Mouse (Mus musculus) naive thymus-derived CD4-positive, alpha-beta T cell, adult 5 months (primary cell): Measurements from ENCODE around the gene Gm44973. TPM values are rescaled to one million over a fixed set of nuclear protein-coding genes. Genes with fewer than 3 reads are reported as not detected.

ENCODE experiments used
- polyA plus RNA-seq: library from polyadenylated mRNA; unstranded; fragments of 100-300 nt; shearing (Covaris generic); gene quantifications from one replicate; pipeline ENCODE4 v1.2.1, GENCODE M21; 2017

Gene Gm44973
- 5.0 TPM for polyA plus RNA-seq

GRCm38 (mm10) chr7:5015118-5016001 is at the start of gene Gm44973:
TSS of gene Gm44973 (plus strand) at chr7:5015496.

GRCm38 (mm10) chr7:4971068-4971467 is 44.2 kb upstream of the Gm44973 start, which contains the start of gene Sbk3:
TSS of gene Sbk3 (minus strand) at chr7:4971168.

GRCm38 (mm10) chr7:4996003-4996895 is 19.0 kb upstream of the Gm44973 start, which contains the start of gene Zfp579:
TSS of gene Zfp579 (minus strand) at chr7:4996158.

GRCm38 (mm10) chr7:5014251-5015117 is 812 bp upstream of the Gm44973 start, which contains the start of the genes Zfp524 and Fiz1:
TSS of gene Zfp524 (plus strand) at chr7:5014415.
TSS of gene Fiz1 (minus strand) at chr7:5014697.

GRCm38 (mm10) chr7:5020000-5020681 is 4.8 kb downstream of the Gm44973 start, which contains the start of the genes Zfp865 and Ccdc106:
TSS of gene Zfp865 (plus strand) at chr7:5020376.
TSS of gene Ccdc106 (plus strand) at chr7:5020553.

DNA sequence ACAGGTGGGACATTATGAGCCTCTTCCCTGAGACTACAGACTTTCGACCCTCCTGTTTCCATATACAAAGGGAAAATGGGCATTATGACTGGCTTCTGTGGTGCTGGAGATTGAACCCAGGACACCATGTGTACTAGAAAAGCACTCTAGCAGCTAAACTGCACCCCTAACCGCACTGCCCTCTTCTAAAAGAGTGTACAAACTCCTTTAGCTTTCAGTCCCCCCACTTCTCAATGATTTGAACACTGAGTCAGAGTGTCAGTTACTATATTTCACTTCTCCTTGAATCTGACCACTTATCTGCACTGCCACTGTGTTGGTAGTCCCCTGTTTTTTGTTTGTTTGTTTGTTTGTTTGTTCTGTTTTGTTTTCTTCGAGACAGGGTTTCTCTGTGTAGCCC is 18.5 kb downstream of the Gm44973 start, which contains the start of gene 4632433K11Rik:
TSS of gene 4632433K11Rik (plus strand) at position 301 of the 400 bp plus-strand sequence.

DNA sequence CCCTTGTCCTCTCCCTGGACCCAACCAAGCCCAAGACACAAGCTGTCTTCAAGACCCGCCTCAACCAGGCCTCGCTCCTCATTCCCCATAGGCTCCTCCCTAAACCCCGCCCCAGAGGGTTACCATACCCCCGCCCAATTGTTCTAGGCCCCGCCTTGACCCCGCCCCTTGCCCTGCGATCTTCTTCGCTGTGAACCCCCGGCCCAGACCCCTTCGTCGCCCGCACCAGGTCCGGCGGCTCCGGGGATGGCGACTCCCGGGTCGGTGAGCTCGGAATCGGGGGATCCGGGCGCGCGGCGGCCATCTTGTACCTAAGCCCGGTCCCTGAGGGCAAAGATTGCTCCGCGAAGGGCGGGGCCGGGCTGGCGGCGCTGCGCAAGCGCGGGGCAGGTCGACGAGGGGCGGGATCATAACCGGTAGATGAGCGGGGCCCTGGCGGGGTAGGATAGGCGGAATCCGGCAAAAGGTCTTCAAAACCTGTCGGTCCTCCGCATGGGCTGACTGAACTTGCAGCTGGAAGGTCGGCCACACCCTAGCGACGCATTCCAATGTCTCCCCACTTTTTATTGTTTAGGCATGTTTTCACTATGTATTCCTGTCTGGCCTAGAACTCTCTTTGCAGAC is 22.9 kb downstream of the Gm44973 start, which contains the start of gene Zfp784:
TSS of gene Zfp784 (minus strand) at position 338 of the 624 bp plus-strand sequence.

GRCm38 (mm10) chr7:5051193-5052192 is 36.2 kb downstream of the Gm44973 start, which contains the start of gene Zfp580:
TSS of gene Zfp580 (plus strand) at chr7:5051538.

DNA sequence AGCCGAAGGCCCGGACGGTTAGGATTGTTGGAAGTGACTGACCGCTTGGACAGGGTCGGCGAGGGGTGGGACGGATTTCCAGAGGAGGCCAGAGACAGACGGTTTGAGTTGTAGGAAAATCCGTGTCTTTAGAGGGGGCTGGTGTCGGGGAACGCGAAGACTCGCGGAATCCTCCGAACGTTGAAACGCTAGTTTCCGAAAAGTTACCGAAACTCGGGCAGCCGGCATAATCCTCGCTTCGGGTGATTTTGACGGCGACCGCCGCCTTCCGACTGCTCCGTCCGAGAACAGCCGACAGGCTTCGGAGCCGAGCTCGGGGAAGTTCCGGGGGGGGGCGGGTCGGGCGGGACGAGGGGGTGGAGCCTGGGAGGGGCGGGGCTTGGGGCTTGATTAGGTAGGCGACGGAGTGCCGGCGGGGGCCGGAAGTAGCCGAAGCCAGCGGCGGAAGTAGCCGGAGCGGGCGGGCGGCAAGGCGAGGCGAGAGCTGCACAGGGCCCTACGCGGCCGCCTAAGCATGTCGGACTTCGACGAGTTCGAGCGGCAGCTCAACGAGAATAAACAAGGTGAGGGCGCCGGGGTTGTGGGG is 46.6 kb downstream of the Gm44973 start, which contains the start of gene U2af2:
TSS of gene U2af2 (plus strand) at position 370 of the 586 bp plus-strand sequence.

DNA sequence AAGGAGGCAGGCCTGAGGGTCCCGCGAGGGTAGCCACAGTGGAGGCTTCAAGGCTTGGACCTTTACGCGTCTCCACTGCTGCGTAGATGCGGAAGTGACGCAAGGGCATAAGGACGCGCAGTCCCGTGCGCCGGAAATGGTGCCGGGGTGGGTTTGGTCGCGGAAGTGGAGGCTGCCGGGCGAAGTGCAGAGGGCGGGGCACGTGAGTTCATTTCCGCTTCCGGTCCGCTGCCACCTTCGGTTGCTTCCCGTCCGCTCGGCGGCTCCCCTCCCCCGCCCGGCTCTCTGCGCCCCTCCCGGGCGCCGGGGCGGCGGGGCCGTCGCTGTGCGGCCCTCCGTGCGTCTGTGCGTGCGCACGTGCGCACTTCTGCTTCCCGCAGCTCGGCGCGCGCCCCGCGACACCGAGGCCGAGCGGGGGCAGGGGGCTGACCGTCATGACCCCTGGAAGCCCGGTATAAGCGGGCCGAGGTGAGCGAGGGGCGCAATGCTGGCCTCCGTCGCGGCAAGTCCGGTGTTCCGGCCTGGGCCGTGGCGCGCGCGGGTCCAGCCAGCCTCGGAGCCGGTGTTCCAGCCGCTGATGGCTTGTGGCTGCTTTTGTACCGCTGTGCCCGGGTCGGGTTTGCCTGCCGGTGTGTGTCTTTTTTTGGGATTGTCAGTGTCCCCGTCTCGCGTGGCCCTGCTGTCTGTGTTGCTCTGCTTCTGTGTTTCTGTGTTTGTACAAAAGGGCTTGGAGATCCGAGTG is 64.9 kb downstream of the Gm44973 start, which contains the start of gene Epn1:
TSS of gene Epn1 (plus strand) at position 226 of the 742 bp plus-strand sequence.

Other genes starting within 250 kb of the Gm44973 start
- not detected for gene Fam71e2, start 244.2 kb upstream of the Gm44973 start, polyA plus RNA-seq
- not detected for gene Il11, start 232.6 kb upstream of the Gm44973 start, polyA plus RNA-seq
- not detected for gene Tmem190, start 232.6 kb upstream of the Gm44973 start, polyA plus RNA-seq
- 2.8 TPM for gene Tmem238, start 225.8 kb upstream of the Gm44973 start, polyA plus RNA-seq
- 358 TPM for gene Rpl28, start 222.6 kb upstream of the Gm44973 start, polyA plus RNA-seq
- 236 TPM for gene Ube2s, start 202.9 kb upstream of the Gm44973 start, polyA plus RNA-seq
- 0.12 TPM for gene Shisa7, start 170.8 kb upstream of the Gm44973 start, polyA plus RNA-seq
- gene Isoc2b, start 145.2 kb upstream of the Gm44973 start, polyA plus RNA-seq: 7.4 TPM
- 0.77 TPM for gene Isoc2a, start 138.3 kb upstream of the Gm44973 start, polyA plus RNA-seq
- gene Gm36210, start 109.0 kb upstream of the Gm44973 start, polyA plus RNA-seq: not detected
- gene Zfp628, start 100.3 kb upstream of the Gm44973 start, polyA plus RNA-seq: 2.5 TPM
- not detected for gene Nat14, start 93.5 kb upstream of the Gm44973 start, polyA plus RNA-seq
- not detected for gene Ssc5d, start 89.7 kb upstream of the Gm44973 start, polyA plus RNA-seq
- not detected for gene Sbk2, start 51.1 kb upstream of the Gm44973 start, polyA plus RNA-seq
- gene Sbk3, start 44.3 kb upstream of the Gm44973 start, polyA plus RNA-seq: not detected
- gene Zfp579, start 19.3 kb upstream of the Gm44973 start, polyA plus RNA-seq: 18.4 TPM
- gene Zfp524, start 1.1 kb upstream of the Gm44973 start, polyA plus RNA-seq: 21.0 TPM
- 54.8 TPM for gene Fiz1, start 799 bp upstream of the Gm44973 start, polyA plus RNA-seq
- gene Zfp865, start 4.9 kb downstream of the Gm44973 start, polyA plus RNA-seq: 10.7 TPM
- not detected for gene Ccdc106, start 5.1 kb downstream of the Gm44973 start, polyA plus RNA-seq
- not detected for gene 4632433K11Rik, start 18.6 kb downstream of the Gm44973 start, polyA plus RNA-seq
- gene Zfp784, start 22.9 kb downstream of the Gm44973 start, polyA plus RNA-seq: 2.1 TPM
- 5.0 TPM for gene Zfp580, start 36.0 kb downstream of the Gm44973 start, polyA plus RNA-seq
- 117 TPM for gene U2af2, start 46.6 kb downstream of the Gm44973 start, polyA plus RNA-seq
- gene Epn1, start 64.7 kb downstream of the Gm44973 start, polyA plus RNA-seq: 23.9 TPM
- not detected for gene Rfpl4, start 101.5 kb downstream of the Gm44973 start, polyA plus RNA-seq
- not detected for gene Rasl2-9, start 110.5 kb downstream of the Gm44973 start, polyA plus RNA-seq
- 0.30 TPM for gene Vmn1r55, start 134.2 kb downstream of the Gm44973 start, polyA plus RNA-seq
- gene Vmn1r56, start 181.3 kb downstream of the Gm44973 start, polyA plus RNA-seq: not detected
- gene Vmn1r57, start 203.0 kb downstream of the Gm44973 start, polyA plus RNA-seq: not detected